Mouse (Mus musculus): ENCODE results near the gene Arf3.

DNA sequence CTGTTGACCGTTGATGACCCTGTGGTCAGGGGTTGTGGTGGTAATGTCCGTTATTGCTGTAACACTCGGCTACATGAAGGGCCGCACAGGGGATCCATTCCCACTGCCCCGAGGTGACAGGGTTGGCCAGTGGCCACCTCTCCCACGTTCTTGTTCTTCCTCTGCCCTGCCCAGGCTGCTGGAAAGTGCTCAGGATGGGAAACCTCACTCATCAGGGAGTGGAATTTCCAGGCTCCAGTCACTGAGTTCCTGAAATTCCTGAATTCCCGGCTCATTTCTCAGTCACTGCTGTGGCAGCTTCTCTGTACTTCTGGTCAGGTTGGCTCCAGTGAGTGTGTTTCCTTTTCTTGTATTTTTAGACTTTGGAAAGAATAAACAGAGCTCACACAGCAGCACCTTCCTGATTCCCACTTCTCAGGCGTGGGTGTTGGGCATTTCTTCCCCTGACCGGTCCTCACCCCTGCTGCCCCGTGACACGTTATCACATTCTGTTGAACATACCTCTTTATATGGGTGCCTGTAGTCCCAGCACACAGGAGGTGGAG, 70.8 kb downstream of the Arf3 start:
- no peak for TF ChIP-seq CTCF (IDR thresholded peaks at IDR 0.05; ENCODE audit: low read depth)
- no peak for TF ChIP-seq EP300 (IDR thresholded peaks at IDR 0.05; ENCODE audit: low read depth)
